25 mouse cellular contexts compared by ENCODE assay signal in genomic region chr11:119784672-119785341, GRCm38 (mm10).
DNase-seq lines count a peak whose midpoint lies in the region; ATAC-seq and TF ChIP-seq lines count a peak whose summit lies in the region.
"Had no signal": no experiment of that assay in that cellular context is flagged by ENCODE, and none has a peak within 500 bp of the region (broad histone marks: within the 10 kb centered on the region; RNA-seq: fewer than 3 reads in every experiment).

No protein-coding gene starts in this region.

- 81% methylated on average over 12 of the region's 12 CpGs for WGBS in forebrain, embryonic 14.5 days
- WGBS in forebrain, embryonic 12.5 days, result 94% methylated on average over 12 of the region's 12 CpGs
- 69% methylated on average over 12 of the region's 12 CpGs for WGBS in heart, embryonic 15.5 days
- 96% methylated on average over 12 of the region's 12 CpGs for WGBS in thymus, adult 2 months

- H3K9me3 ChIP-seq in forebrain, embryonic 14.5 days (replicated peaks; ENCODE audit: control insufficient read depth, low read length), result no peaks in the 10 kb centered on the region
- no peaks in the 10 kb centered on the region for H3K9me3 ChIP-seq in forebrain, embryonic 12.5 days
- H3K9me3 ChIP-seq in heart, embryonic 15.5 days (replicated peaks), result no peaks in the 10 kb centered on the region
- H3K9me3 ChIP-seq: embryonic facial prominence, embryonic 12.5 days; heart, embryonic 13.5 days; limb, embryonic 12.5 days; midbrain, embryonic 13.5 days had no signal

- peaks cover 15% of the 10 kb centered on the region for H3K4me1 ChIP-seq in forebrain, embryonic 14.5 days (ENCODE audit: control insufficient read depth, insufficient read depth, low read length)
- H3K4me1 ChIP-seq in forebrain, embryonic 12.5 days, result peaks cover 16% of the 10 kb centered on the region
- H3K4me1 ChIP-seq in heart, embryonic 15.5 days (replicated peaks), result peaks cover 21% of the 10 kb centered on the region
- peaks cover 5% of the 10 kb centered on the region; the same call in 1 of the 2 replicates for H3K4me1 ChIP-seq in thymus, adult 2 months (replicated peaks; ENCODE audit: control insufficient read depth, insufficient read depth, low read length)
- H3K4me1 ChIP-seq: embryonic facial prominence, embryonic 12.5 days had no signal

- no peak overlapping the region for H3K9ac ChIP-seq in forebrain, embryonic 14.5 days (ENCODE audit: low read length)
- H3K9ac ChIP-seq in forebrain, embryonic 12.5 days, result no peak overlapping the region
- H3K9ac ChIP-seq in heart, embryonic 15.5 days, result no peak overlapping the region
- H3K9ac ChIP-seq: embryonic facial prominence, embryonic 12.5 days; heart, embryonic 13.5 days; limb, embryonic 12.5 days; liver, postnatal 0 days; midbrain, embryonic 13.5 days had no signal

- intact Hi-C loops in heart, postnatal 14 days (cut with DNase I), result no loop called here
- intact Hi-C loops in left cerebral cortex, postnatal 4 days (cut with DNase I), result no loop called here
- intact Hi-C loops in left cerebral cortex, postnatal 36 days (cut with DNase I), result no loop called here

- no peaks in the 10 kb centered on the region for H3K27me3 ChIP-seq in forebrain, embryonic 14.5 days (replicated peaks; ENCODE audit: control insufficient read depth, insufficient read depth, low read length)
- H3K27me3 ChIP-seq in forebrain, embryonic 12.5 days, result no peaks in the 10 kb centered on the region
- no peaks in the 10 kb centered on the region for H3K27me3 ChIP-seq in heart, embryonic 15.5 days
- no peaks in the 10 kb centered on the region for H3K27me3 ChIP-seq in thymus, adult 2 months (ENCODE audit: control insufficient read depth, insufficient read depth, low read length)
- H3K27me3 ChIP-seq: embryonic facial prominence, embryonic 12.5 days; heart, embryonic 13.5 days; limb, embryonic 12.5 days; midbrain, embryonic 13.5 days had no signal

- no peak overlapping the region for H3K4me2 ChIP-seq in forebrain, embryonic 14.5 days (ENCODE audit: low read length)
- H3K4me2 ChIP-seq in forebrain, embryonic 12.5 days, result no peak overlapping the region
- no peak overlapping the region for H3K4me2 ChIP-seq in heart, embryonic 15.5 days
- H3K4me2 ChIP-seq: embryonic facial prominence, embryonic 12.5 days; heart, embryonic 13.5 days; limb, embryonic 12.5 days; liver, embryonic 11.5 days; midbrain, embryonic 13.5 days had no signal

- peak; percentile 33 for DNase-seq in forebrain, embryonic 14.5 days (ENCODE audit: low spot score)
- no peak for DNase-seq in heart, postnatal 14 days
- peak; percentile 34 for DNase-seq in left cerebral cortex, postnatal 4 days
- DNase-seq in left cerebral cortex, postnatal 36 days (ENCODE audit: low spot score in 2 of 2), result no peak
- DNase-seq in brain, embryonic 14.5 days (ENCODE audit: low read depth), result peak; percentile 55
- no peak for DNase-seq in thymus, adult 2 months
- DNase-seq: adrenal gland, postnatal 10 days; cerebellum, adult 2 months; cerebellum, postnatal 25 days; kidney, postnatal 25 days; liver, postnatal 0 days; lung, postnatal 10 days; right cerebral cortex, postnatal 14 days had no signal

- no peak overlapping the region for H3K27ac ChIP-seq in forebrain, embryonic 14.5 days (ENCODE audit: low read depth, low read length)
- no peak overlapping the region for H3K27ac ChIP-seq in forebrain, embryonic 12.5 days
- H3K27ac ChIP-seq in heart, embryonic 15.5 days, result peak overlapping the region; percentile 63
- no peak overlapping the region for H3K27ac ChIP-seq in thymus, adult 2 months (ENCODE audit: control insufficient read depth, insufficient read depth, low read length)
- H3K27ac ChIP-seq: embryonic facial prominence, embryonic 12.5 days; heart, embryonic 13.5 days; layer of hippocampus, adult 2 months; limb, embryonic 12.5 days; midbrain, embryonic 13.5 days; stomach, postnatal 0 days had no signal

- no peak for TF ChIP-seq CTCF in brain, embryonic 14.5 days (IDR thresholded peaks at IDR 0.05; ENCODE audit: borderline replicate concordance, extremely low read depth, insufficient read depth, insufficient read length)
- no peak for TF ChIP-seq CTCF in thymus, adult 2 months (IDR thresholded peaks at IDR 0.05; ENCODE audit: borderline replicate concordance, control insufficient read depth, extremely low read depth, insufficient read depth, low read length, poor library complexity)

- TF ChIP-seq POLR2A in brain, embryonic 14.5 days (IDR thresholded peaks at IDR 0.05; ENCODE audit: borderline replicate concordance, extremely low read depth, insufficient read depth, insufficient read length, poor library complexity, severe bottlenecking), result no peak
- no peak for TF ChIP-seq POLR2A in thymus, adult 2 months (IDR thresholded peaks at IDR 0.05; ENCODE audit: control insufficient read depth, extremely low read depth, insufficient read depth, low read length, poor library complexity)

- ATAC-seq in forebrain, embryonic 14.5 days, result no peak
- ATAC-seq in forebrain, embryonic 12.5 days (ENCODE audit: low FRiP score), result no peak
- ATAC-seq in heart, embryonic 15.5 days (replicated peaks; ENCODE audit: insufficient number of reproducible peaks, insufficient read depth, low FRiP score, low read depth), result no peak
- ATAC-seq: activated CD4-positive, CD25-positive, alpha-beta regulatory T cell, adult 4 months; intestine, postnatal 0 days; liver, postnatal 0 days; midbrain, embryonic 13.5 days had no signal

- no peaks in the 10 kb centered on the region for H3K36me3 ChIP-seq in forebrain, embryonic 14.5 days (ENCODE audit: control insufficient read depth, insufficient read depth, low read length)
- peaks cover 9% of the 10 kb centered on the region; the same call in 1 of the 2 replicates for H3K36me3 ChIP-seq in forebrain, embryonic 12.5 days (replicated peaks)
- H3K36me3 ChIP-seq in heart, embryonic 15.5 days, result no peaks in the 10 kb centered on the region
- no peaks in the 10 kb centered on the region for H3K36me3 ChIP-seq in thymus, adult 2 months (ENCODE audit: control insufficient read depth, insufficient read depth, low read length)
- H3K36me3 ChIP-seq: midbrain, embryonic 13.5 days had no signal

- H3K4me3 ChIP-seq in forebrain, embryonic 14.5 days (ENCODE audit: low read depth, low read length), result no peak overlapping the region
- no peak overlapping the region for H3K4me3 ChIP-seq in forebrain, embryonic 12.5 days (replicated peaks)
- H3K4me3 ChIP-seq in heart, embryonic 15.5 days, result no peak overlapping the region
- H3K4me3 ChIP-seq in thymus, adult 2 months (ENCODE audit: control insufficient read depth, insufficient read depth, low read length), result no peak overlapping the region
- H3K4me3 ChIP-seq: embryonic facial prominence, embryonic 12.5 days; heart, embryonic 13.5 days; layer of hippocampus, adult 2 months; limb, embryonic 12.5 days; midbrain, embryonic 13.5 days; myocyte had no signal

Comparison
In these comparisons a context has a peak if more than half of its experiments do, and no peak if none do; other contexts are left out.
1. DNase-seq: peak in forebrain, embryonic 14.5 days (single experiment), left cerebral cortex, postnatal 4 days (single experiment) and brain, embryonic 14.5 days (single experiment); none in heart, postnatal 14 days (0 of 2), left cerebral cortex, postnatal 36 days (0 of 2) and thymus, adult 2 months (single experiment).